Mouse (Mus musculus) liver, adult (tissue): Measurements from ENCODE around the gene Unc119.

Experiments used
- GATA4 ChIP-seq: IDR thresholded peaks from 2 replicates; pipeline ENCODE4 v1.6.1; 2014; ENCODE audit warnings: mild to moderate bottlenecking, low read length; ENCODE audit not compliant: insufficient replicate concordance

The Unc119 gene

GRCm38 (mm10) chr11:78327634-78328511 is 15.4 kb upstream of the Unc119 start, which contains the start of gene Pigs:
Gene Pigs, plus strand, starts transcription at chr11:78328415.
- no peak; the same call in 1 of the 2 replicates for TF ChIP-seq GATA4

- no peak for TF ChIP-seq GATA4
These were observed 14.7 kb upstream of the Unc119 start for GRCm38 (mm10) chr11:78328512-78329056.

- no peak for TF ChIP-seq GATA4
These were observed 10.6 kb upstream of the Unc119 start for GRCm38 (mm10) chr11:78332676-78333075.

GRCm38 (mm10) chr11:78333992-78334391 is 9.3 kb upstream of the Unc119 start:
- no peak for TF ChIP-seq GATA4

GRCm38 (mm10) chr11:78337040-78337439 is 6.2 kb upstream of the Unc119 start:
- TF ChIP-seq GATA4: no peak

GRCm38 (mm10) chr11:78341702-78342101 is 1.6 kb upstream of the Unc119 start:
- TF ChIP-seq GATA4: no peak

GRCm38 (mm10) chr11:78344328-78344889 is 1.1 kb downstream of the Unc119 start:
- TF ChIP-seq GATA4: no peak

- no peak for TF ChIP-seq GATA4
These were observed 1.8 kb downstream of the Unc119 start for GRCm38 (mm10) chr11:78344890-78345715.

GRCm38 (mm10) chr11:78345801-78346200 is 2.5 kb downstream of the Unc119 start:
- no peak for TF ChIP-seq GATA4

- TF ChIP-seq GATA4: no peak
These were observed 3.2 kb downstream of the Unc119 start for GRCm38 (mm10) chr11:78346326-78347069.

- TF ChIP-seq GATA4: no peak
These were observed 3.9 kb downstream of the Unc119 start for GRCm38 (mm10) chr11:78347070-78347754.

GRCm38 (mm10) chr11:78347908-78348307 is 4.6 kb downstream of the Unc119 start:
- TF ChIP-seq GATA4: no peak

GRCm38 (mm10) chr11:78348474-78348873 is 5.2 kb downstream of the Unc119 start:
- TF ChIP-seq GATA4: no peak
